Mouse (Mus musculus) embryo, embryonic 9.5 days (tissue): ENCODE measurements around the gene Msl1.

Source experiments
- DNase-seq: peaks from one replicate; pipeline ENCODE4 v3.0.0-alpha.2; 2017; ENCODE audit errors: extremely low spot score

Gene Msl1

DNA sequence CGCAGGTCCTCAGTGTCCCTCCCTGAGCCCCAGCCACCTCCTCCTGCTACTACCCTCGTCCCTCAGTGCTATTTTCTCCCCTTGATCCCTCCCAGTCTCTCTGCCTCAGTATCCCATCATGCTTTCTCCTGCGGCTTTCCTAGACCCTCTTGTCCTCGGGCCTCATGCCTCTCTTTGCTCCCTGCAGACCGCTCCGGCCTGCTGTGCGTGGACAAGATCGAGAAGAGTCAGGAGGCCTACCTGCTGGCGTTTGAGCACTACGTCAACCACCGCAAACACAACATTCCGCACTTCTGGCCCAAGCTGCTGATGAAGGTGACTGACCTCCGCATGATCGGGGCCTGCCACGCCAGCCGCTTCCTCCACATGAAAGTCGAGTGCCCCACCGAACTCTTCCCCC lies 31.2 kb upstream of the Msl1 start:
- no peak for DNase-seq

- no peak for DNase-seq
These were observed 30.6 kb upstream of the Msl1 start for GRCm38 (mm10) chr11:98764746-98765145.

DNA sequence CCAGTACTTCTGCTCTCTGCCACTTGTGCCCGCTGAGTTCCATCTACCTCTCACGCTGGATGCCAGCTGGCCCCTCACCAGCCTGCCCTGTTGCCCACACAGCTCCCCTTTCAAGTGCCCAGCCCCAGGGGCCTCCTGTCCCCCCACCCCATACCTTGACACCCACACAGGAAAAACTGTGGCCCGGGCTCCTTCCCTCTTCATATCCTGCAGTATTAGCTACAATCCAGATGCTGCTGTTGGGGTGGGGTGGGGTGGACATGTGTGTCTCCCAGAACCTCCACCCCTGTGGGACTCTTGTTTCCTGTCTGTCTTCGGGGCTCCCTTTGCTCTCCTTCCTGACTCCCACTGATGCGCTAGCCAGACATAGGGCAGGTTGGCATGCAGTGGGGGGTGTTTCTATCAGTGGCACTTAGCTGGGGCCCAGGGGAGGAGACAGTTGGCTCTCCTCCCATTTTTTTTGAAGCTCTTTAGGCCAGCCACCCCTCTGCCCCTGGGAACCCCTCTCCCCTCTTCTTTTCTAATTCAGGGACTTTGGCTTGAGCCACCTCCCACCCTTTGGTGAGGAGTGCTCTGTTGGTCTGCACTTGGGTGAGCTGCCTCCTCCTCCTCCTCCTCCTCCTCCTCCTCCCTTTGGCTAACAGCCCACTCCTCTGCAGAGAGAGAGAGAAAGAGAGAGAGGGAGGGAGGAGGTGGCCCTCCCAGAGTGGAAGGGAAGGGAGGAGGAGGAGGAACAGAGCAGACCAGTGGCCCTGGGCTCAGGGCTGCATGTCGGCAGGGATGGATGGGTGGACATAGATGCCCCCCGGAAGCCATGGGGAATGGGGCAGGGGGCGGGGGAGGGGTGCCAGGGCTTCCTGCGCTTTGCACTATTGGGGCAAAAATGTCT lies 29.7 kb upstream of the Msl1 start:
- no peak for DNase-seq

GRCm38 (mm10) chr11:98766346-98766745 lies 29.0 kb upstream of the Msl1 start:
- no peak for DNase-seq

GRCm38 (mm10) chr11:98766816-98767215 lies 28.5 kb upstream of the Msl1 start:
- DNase-seq = no peak

DNA sequence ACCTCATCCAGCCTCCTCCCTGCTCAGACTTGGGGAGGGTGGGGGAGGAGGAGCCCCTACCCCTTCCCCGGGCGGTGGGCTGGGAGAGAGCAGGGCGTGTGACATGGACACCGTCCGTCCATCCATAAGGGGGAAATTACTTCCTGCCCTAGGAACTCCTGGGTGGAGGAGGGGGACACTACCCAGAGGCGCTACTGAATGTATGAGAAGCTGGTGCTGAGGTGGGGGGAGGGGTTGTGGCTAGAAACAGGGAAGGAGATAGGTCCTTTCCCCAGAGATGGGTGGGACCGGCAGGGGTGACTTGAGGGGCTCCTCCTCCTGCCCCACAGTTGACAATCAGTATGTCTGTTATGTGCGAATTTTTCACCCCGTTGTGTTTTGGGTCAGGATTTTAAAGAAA lies 28.0 kb upstream of the Msl1 start:
- DNase-seq = peak; percentile 60

DNA sequence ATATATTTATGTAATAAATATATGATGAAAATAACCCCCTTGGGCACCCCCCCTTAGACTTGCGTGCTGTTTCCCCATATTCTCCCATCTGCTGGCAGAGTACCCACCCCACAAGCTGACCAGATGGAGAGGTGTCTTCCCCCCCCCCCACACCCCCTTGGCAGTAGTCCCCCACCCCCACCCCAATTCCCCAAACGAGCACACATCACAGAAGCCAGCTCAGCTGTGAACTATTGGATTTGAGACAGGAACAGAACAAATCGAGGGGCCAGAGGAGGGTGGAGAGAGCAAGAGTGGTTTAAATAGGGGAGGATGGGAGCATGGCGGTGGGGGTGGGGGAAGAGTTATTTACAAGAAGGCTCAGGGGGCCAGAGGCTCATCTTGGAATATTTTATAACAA lies 27.6 kb upstream of the Msl1 start:
- no peak for DNase-seq

- peak; percentile 43 for DNase-seq
These were observed 26.9 kb upstream of the Msl1 start for GRCm38 (mm10) chr11:98768127-98769006.

GRCm38 (mm10) chr11:98769007-98769954 lies 26.0 kb upstream of the Msl1 start:
- no peak for DNase-seq

GRCm38 (mm10) chr11:98770096-98770975 lies 25.0 kb upstream of the Msl1 start:
- no peak for DNase-seq

DNA sequence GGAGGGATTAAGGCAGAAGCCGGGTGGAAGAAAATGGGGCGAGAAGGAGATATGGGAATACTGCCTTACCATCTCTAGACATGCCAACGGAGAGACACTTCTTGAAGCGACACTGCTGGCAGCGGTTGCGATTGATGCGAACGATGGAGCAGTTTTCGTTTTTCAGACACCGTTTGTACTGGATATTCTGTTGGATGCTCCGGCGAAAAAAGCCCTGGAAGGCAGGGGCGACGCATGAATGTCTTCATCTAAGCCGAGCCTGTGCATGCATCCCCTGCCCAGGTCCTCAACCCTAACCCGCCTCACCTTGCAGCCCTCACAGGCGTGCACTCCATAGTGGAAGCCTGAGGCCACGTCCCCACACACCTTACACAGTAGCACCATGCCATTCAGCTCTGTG lies 24.2 kb upstream of the Msl1 start:
- no peak for DNase-seq

- no peak for DNase-seq
These were observed 23.3 kb upstream of the Msl1 start for GRCm38 (mm10) chr11:98771844-98772525.

- DNase-seq = no peak
These were observed 22.6 kb upstream of the Msl1 start for GRCm38 (mm10) chr11:98772667-98773171.

- DNase-seq = peak; percentile 94
These were observed 21.6 kb upstream of the Msl1 start for GRCm38 (mm10) chr11:98773635-98774295.

- DNase-seq = no peak
These were observed 20.6 kb upstream of the Msl1 start, which contains the start of gene Nr1d1 for GRCm38 (mm10) chr11:98774582-98775347. Gene Nr1d1, minus strand, starts transcription at chr11:98775333.

- peak; percentile 94 for DNase-seq
These were observed 19.8 kb upstream of the Msl1 start for GRCm38 (mm10) chr11:98775348-98776051.

GRCm38 (mm10) chr11:98776052-98776764 lies 19.1 kb upstream of the Msl1 start:
- DNase-seq = no peak
